Mouse (Mus musculus) ovary, adult 18-20 months (tissue): ENCODE data around the gene Rtp4.

ENCODE experiments used
- DNase-seq: peaks from one replicate; pipeline ENCODE4 v3.0.0; 2022; ENCODE audit warnings: low spot score, mixed read lengths

Gene Rtp4

GRCm38 (mm10) chr16:23591119-23592105 lies 71.3 kb downstream of the Rtp4 start:
- no peak for DNase-seq

GRCm38 (mm10) chr16:23592501-23592900 lies 72.4 kb downstream of the Rtp4 start:
- DNase-seq, result no peak

DNA sequence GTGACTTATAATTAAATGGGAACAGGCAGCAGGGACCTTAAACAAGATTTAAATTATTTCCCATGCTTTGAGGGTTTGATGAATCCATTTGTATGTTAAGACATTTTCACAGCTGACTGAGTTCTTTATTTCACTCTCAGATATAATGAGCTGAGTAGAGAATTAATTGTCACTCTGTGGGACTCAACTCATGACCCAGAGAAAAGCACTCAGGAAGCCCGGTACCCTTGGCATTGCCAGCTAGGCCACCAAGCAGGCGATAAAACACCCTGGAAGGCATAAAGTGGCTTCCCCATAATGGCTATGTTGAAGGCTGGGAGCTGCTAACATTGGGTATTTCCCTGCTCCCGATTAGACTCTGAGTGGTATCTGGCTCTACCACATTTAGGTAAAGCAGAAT lies 76.6 kb downstream of the Rtp4 start:
- no peak for DNase-seq

- DNase-seq, result no peak
Observed at GRCm38 (mm10) chr16:23597968-23598367, 77.9 kb downstream of the Rtp4 start.

DNA sequence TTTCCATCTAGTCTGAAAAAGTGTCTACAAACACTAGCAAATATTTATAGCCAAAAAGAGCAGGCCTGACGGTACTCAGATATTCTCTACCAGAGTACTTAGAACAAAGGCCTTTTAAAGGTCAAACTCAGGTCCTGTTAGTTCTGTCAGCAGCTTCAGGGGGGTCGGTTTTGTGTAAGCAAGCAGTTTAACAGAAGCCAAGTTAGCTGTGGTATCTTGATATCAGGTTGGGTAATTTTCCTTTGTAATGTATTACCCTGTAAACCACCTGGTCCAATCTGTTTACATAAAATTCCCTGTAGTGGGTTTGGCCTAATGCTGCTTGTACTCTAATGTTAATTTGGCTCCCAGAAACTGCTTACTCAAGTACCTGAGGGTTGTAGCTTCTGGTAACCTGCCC lies 86.1 kb downstream of the Rtp4 start:
- DNase-seq, result no peak

DNA sequence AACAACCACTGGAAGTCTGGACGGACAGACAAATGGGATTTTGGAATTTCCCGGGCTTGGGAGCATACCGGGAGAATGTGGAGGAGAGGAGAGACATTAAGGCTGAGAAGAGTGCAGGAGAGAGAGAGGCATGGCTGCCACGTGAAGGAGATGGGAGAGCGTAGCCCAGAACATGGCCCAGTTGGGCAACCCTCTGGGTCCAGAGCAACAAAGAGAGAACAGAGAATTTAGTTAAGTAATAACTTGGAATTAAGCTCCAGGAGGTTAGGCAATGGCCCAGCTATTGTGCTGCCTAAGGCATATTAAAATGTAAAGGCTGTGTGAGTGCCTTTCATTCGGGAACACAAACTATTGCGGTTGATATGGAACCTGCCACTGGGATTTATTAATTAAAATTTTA lies 86.6 kb downstream of the Rtp4 start:
- DNase-seq, result no peak

- no peak for DNase-seq
Observed at GRCm38 (mm10) chr16:23607911-23608410, 87.9 kb downstream of the Rtp4 start.

- peak; percentile 1 for DNase-seq
Observed at GRCm38 (mm10) chr16:23609748-23610185, 89.7 kb downstream of the Rtp4 start.

- DNase-seq, result no peak
Observed at GRCm38 (mm10) chr16:23624205-23624604, 104.1 kb downstream of the Rtp4 start.

- DNase-seq, result no peak
Observed at GRCm38 (mm10) chr16:23631531-23631930, 111.4 kb downstream of the Rtp4 start.

DNA sequence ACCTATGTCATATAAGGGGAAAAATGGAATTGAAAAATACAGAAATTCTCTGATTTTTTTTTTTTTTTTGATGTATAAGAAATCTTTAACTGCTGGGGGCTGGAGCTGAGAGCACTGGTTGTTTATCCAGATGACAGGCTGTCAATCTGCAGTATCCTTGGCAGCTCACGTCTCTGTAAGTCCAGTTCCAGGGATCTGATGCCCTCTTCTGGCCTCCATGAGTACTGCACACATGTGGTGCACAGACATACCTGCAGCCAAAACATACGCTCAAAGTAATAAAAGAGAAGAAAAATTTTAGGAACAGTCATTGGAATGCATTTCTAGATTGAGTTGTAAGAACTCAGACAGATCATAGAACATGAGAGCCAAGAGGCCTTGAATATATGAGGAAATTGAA lies 112.6 kb downstream of the Rtp4 start:
- DNase-seq, result no peak

DNA sequence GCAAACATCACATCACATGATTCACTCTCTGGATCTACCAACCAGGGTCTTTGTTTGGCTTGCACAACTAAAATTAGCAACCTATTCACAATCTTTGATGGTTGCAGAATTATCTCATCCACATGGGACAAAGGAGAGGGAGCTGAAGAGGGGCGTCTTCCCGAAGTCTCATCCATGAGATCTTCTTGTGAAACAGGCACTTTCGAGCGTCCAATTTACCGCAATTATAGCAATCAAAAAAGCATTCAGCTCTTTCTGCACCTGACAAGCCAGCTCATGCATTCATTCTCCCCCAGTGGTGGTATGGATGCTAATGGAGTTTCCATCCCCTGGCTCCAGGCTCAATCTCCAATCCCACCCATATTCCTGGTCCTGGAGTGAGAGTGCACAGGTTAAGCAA lies 132.9 kb downstream of the Rtp4 start:
- DNase-seq, result no peak

- no peak for DNase-seq
Observed at GRCm38 (mm10) chr16:23653479-23653878, 133.4 kb downstream of the Rtp4 start.

GRCm38 (mm10) chr16:23659597-23660531 lies 139.8 kb downstream of the Rtp4 start:
- no peak for DNase-seq
